Comparison of ENCODE assay signal across 8 mouse cellular contexts in genomic region chr7:110615792-110616191, GRCm38 (mm10). TPM values are rescaled to one million over a fixed set of nuclear protein-coding genes. Genes with fewer than 3 reads are reported as not detected.
DNase-seq lines count a peak whose midpoint lies in the region; ATAC-seq and TF ChIP-seq lines count a peak whose summit lies in the region.

No protein-coding gene starts in this region.

- WGBS in heart, adult 2 months, result 53% methylated on average over 11 of the region's 11 CpGs
- WGBS in hindbrain, embryonic 13.5 days, result 10% methylated on average over 11 of the region's 11 CpGs
- 18% methylated on average over 11 of the region's 11 CpGs for WGBS in limb, embryonic 14.5 days
- WGBS in small intestine, adult 2 months, result 8% methylated on average over 11 of the region's 11 CpGs

- no peak overlapping the region for H3K9ac ChIP-seq in heart, adult 2 months (ENCODE audit: low read depth, low read length)
- no peak overlapping the region for H3K9ac ChIP-seq in hindbrain, embryonic 13.5 days
- H3K9ac ChIP-seq in limb, embryonic 14.5 days (ENCODE audit: low read depth, low read length, severe bottlenecking), result no peak overlapping the region

- TF ChIP-seq POLR2A in heart, adult 2 months (IDR thresholded peaks at IDR 0.05; ENCODE audit: insufficient read depth, low read depth, low read length), result no peak
- no peak for TF ChIP-seq POLR2A in limb, embryonic 14.5 days (IDR thresholded peaks at IDR 0.05; ENCODE audit: borderline replicate concordance, extremely low read depth, insufficient read depth, insufficient read length)
- TF ChIP-seq POLR2A in small intestine, adult 2 months (IDR thresholded peaks at IDR 0.05; ENCODE audit: low read depth, low read length), result no peak

- TF ChIP-seq EP300 in heart, adult 2 months (IDR thresholded peaks at IDR 0.05; ENCODE audit: insufficient read depth, low read depth, low read length), result no peak

- no peak for ATAC-seq in hindbrain, embryonic 13.5 days (ENCODE audit: low FRiP score)
- ATAC-seq in limb, embryonic 14.5 days (ENCODE audit: low FRiP score, low read depth), result no peak

- peak overlapping the region; percentile 86 for H3K4me2 ChIP-seq in hindbrain, embryonic 13.5 days
- peak overlapping the region; percentile 72 for H3K4me2 ChIP-seq in limb, embryonic 14.5 days (replicated peaks; ENCODE audit: low read depth, low read length, severe bottlenecking)

- TF ChIP-seq CTCF in heart, adult 2 months (IDR thresholded peaks at IDR 0.05), result no peak
- no peak for TF ChIP-seq CTCF in small intestine, adult 2 months (IDR thresholded peaks at IDR 0.05; ENCODE audit: extremely low read depth, insufficient read length, insufficient replicate concordance, low read depth, low read length)

- peaks cover 9% of the 10 kb centered on the region for H3K4me1 ChIP-seq in heart, adult 2 months (ENCODE audit: control insufficient read depth, insufficient read depth, low read length)
- peaks cover 29% of the 10 kb centered on the region for H3K4me1 ChIP-seq in hindbrain, embryonic 13.5 days (replicated peaks)
- H3K4me1 ChIP-seq in limb, embryonic 14.5 days (ENCODE audit: control insufficient read depth, insufficient read depth, low read length), result peaks cover 13% of the 10 kb centered on the region; the same call in 1 of the 2 replicates
- peaks cover 19% of the 10 kb centered on the region for H3K4me1 ChIP-seq in small intestine, adult 2 months (ENCODE audit: control insufficient read depth, insufficient read depth, insufficient read length, low read length)

- no peaks in the 10 kb centered on the region for H3K9me3 ChIP-seq in hindbrain, embryonic 13.5 days
- no peaks in the 10 kb centered on the region for H3K9me3 ChIP-seq in limb, embryonic 14.5 days (ENCODE audit: control insufficient read depth, low read length)

- intact Hi-C loops in heart, adult 2 months (cut with DNase I), result no loop called here
- intact Hi-C loops in heart, postnatal 25 days (cut with DNase I), result no loop called here
- intact Hi-C loops in left cerebral cortex, postnatal 14 days (cut with DNase I), result no loop called here

- H3K27ac ChIP-seq in heart, adult 2 months, result peak overlapping the region; percentile 98
- H3K27ac ChIP-seq in hindbrain, embryonic 13.5 days, result no peak overlapping the region
- H3K27ac ChIP-seq in limb, embryonic 14.5 days (replicated peaks; ENCODE audit: low read depth, low read length), result no peak overlapping the region
- H3K27ac ChIP-seq in small intestine, adult 2 months (ENCODE audit: insufficient read depth, low read depth, low read length), result peak overlapping the region; percentile 93

- H3K4me3 ChIP-seq in heart, adult 2 months, result no peak overlapping the region
- H3K4me3 ChIP-seq in hindbrain, embryonic 13.5 days, result peak overlapping the region; percentile 89; the same call in 1 of the 2 replicates
- peak overlapping the region; percentile 91 for H3K4me3 ChIP-seq in limb, embryonic 14.5 days (replicated peaks; ENCODE audit: low read length)
- no peak overlapping the region for H3K4me3 ChIP-seq in small intestine, adult 2 months (ENCODE audit: low read depth, low read length)

- no peaks in the 10 kb centered on the region for H3K27me3 ChIP-seq in heart, adult 2 months (ENCODE audit: control insufficient read depth, insufficient read depth, low read length)
- H3K27me3 ChIP-seq in hindbrain, embryonic 13.5 days, result peaks cover 17% of the 10 kb centered on the region
- H3K27me3 ChIP-seq in limb, embryonic 14.5 days (ENCODE audit: control insufficient read depth, insufficient read depth, low read length), result no peaks in the 10 kb centered on the region
- no peaks in the 10 kb centered on the region; the same call in 1 of the 2 replicates for H3K27me3 ChIP-seq in small intestine, adult 2 months (ENCODE audit: control insufficient read depth, insufficient read depth, low read length)

- H3K79me2 ChIP-seq in heart, adult 2 months (replicated peaks; ENCODE audit: control insufficient read depth, insufficient read depth, low read length), result peaks cover 5% of the 10 kb centered on the region

- peaks cover 6% of the 10 kb centered on the region; the same call in 1 of the 2 replicates for H3K36me3 ChIP-seq in heart, adult 2 months (ENCODE audit: control insufficient read depth, insufficient read depth, low read length)
- no peaks in the 10 kb centered on the region for H3K36me3 ChIP-seq in hindbrain, embryonic 13.5 days
- H3K36me3 ChIP-seq in limb, embryonic 14.5 days (ENCODE audit: control insufficient read depth, insufficient read depth, low read length), result no peaks in the 10 kb centered on the region
- H3K36me3 ChIP-seq in small intestine, adult 2 months (ENCODE audit: control insufficient read depth, insufficient read depth, low read length), result no peaks in the 10 kb centered on the region

- peak; percentile 33 to 41 for DNase-seq in heart, adult 2 months
- DNase-seq in heart, postnatal 25 days (ENCODE audit: low spot score), result no peak
- no peak for DNase-seq in limb, embryonic 14.5 days (ENCODE audit: low spot score)
- DNase-seq in adrenal gland, postnatal 14 days, result no peak
- DNase-seq in left cerebral cortex, postnatal 14 days (ENCODE audit: low spot score in 2 of 2), result no peak
- DNase-seq in cerebellum, postnatal 14 days, result no peak

RNA-seq across cellular contexts. Expression of gene Sbf2, which starts 1.1 kb away (rescaled TPM):
- 10 to 100 TPM; 39.7 to 40.4 TPM for total RNA-seq in heart, adult 2 months (2021)
- polyA plus RNA-seq in heart, adult 2 months (2012; rRNA removed), result 16.1 and 31.1 TPM in 2 replicates
- 10 to 100 TPM; 48.7 to 49.7 TPM for total RNA-seq in heart, postnatal 25 days (2021)
- 60.3 and 62.1 TPM in 2 replicates for polyA plus RNA-seq in hindbrain, embryonic 13.5 days (2015; fragmentation: Nextera tagmentation; extraction: Ambion mirVana)
- 24.7 and 25.8 TPM in 2 replicates for polyA plus RNA-seq in limb, embryonic 14.5 days (2012; rRNA removed)
- polyA plus RNA-seq in limb, embryonic 14.5 days (2014; fragmentation: Nextera tagmentation; extraction: Ambion mirVana), result 24.7 and 29.0 TPM in 2 replicates
- 5.4 and 13.7 TPM in 2 replicates for polyA plus RNA-seq in small intestine, adult 2 months (2012; rRNA removed)
- total RNA-seq in adrenal gland, postnatal 14 days (2021), result 51.9 and 52.1 TPM in 2 replicates
- 10 to 100 TPM; 60.2 to 65.5 TPM for total RNA-seq in left cerebral cortex, postnatal 14 days (2021)

RNA-seq across cellular contexts. Expression of gene Adm, which starts 11.7 kb away (rescaled TPM):
- 10 to 100 TPM in 1 of 2 experiments, 1 to 10 TPM in 1; 9.0 to 11.2 TPM for total RNA-seq in heart, adult 2 months (2021)
- polyA plus RNA-seq in heart, adult 2 months (2012; rRNA removed), result 18.1 and 18.8 TPM in 2 replicates
- 10 to 100 TPM in 1 of 2 experiments, 1 to 10 TPM in 1; 9.6 to 13.0 TPM for total RNA-seq in heart, postnatal 25 days (2021)
- polyA plus RNA-seq in hindbrain, embryonic 13.5 days (2015; fragmentation: Nextera tagmentation; extraction: Ambion mirVana), result 3.0 and 3.9 TPM in 2 replicates
- 1.8 and 2.6 TPM in 2 replicates for polyA plus RNA-seq in limb, embryonic 14.5 days (2012; rRNA removed)
- polyA plus RNA-seq in limb, embryonic 14.5 days (2014; fragmentation: Nextera tagmentation; extraction: Ambion mirVana), result 2.6 and 3.3 TPM in 2 replicates
- polyA plus RNA-seq in small intestine, adult 2 months (2012; rRNA removed), result 2.8 and 3.4 TPM in 2 replicates
- 17.3 and 18.6 TPM in 2 replicates for total RNA-seq in adrenal gland, postnatal 14 days (2021)
- 1 to 10 TPM; 2.1 to 3.9 TPM for total RNA-seq in left cerebral cortex, postnatal 14 days (2021)

Comparison
In these comparisons a context has a peak if more than half of its experiments do, and no peak if none do; other contexts are left out.
1. DNase-seq: peak in heart, adult 2 months (2 of 2); none in heart, postnatal 25 days (single experiment), limb, embryonic 14.5 days (single experiment), adrenal gland, postnatal 14 days (single experiment), left cerebral cortex, postnatal 14 days (0 of 2) and cerebellum, postnatal 14 days (0 of 2).
2. H3K27ac ChIP-seq: peak in heart, adult 2 months (single experiment) and small intestine, adult 2 months (single experiment); none in hindbrain, embryonic 13.5 days (single experiment) and limb, embryonic 14.5 days (single experiment).
3. H3K4me3 ChIP-seq: peak in hindbrain, embryonic 13.5 days (single experiment) and limb, embryonic 14.5 days (single experiment); none in heart, adult 2 months (single experiment) and small intestine, adult 2 months (single experiment).